Mouse (Mus musculus): Measurements from ENCODE around the gene 2410004B18Rik. TPM values are rescaled to one million over a fixed set of nuclear protein-coding genes. Genes with fewer than 3 reads are reported as not detected.

The 2410004B18Rik gene
- polyA plus RNA-seq, 1 experiment from 2014 or later, result 36.4 TPM

DNA sequence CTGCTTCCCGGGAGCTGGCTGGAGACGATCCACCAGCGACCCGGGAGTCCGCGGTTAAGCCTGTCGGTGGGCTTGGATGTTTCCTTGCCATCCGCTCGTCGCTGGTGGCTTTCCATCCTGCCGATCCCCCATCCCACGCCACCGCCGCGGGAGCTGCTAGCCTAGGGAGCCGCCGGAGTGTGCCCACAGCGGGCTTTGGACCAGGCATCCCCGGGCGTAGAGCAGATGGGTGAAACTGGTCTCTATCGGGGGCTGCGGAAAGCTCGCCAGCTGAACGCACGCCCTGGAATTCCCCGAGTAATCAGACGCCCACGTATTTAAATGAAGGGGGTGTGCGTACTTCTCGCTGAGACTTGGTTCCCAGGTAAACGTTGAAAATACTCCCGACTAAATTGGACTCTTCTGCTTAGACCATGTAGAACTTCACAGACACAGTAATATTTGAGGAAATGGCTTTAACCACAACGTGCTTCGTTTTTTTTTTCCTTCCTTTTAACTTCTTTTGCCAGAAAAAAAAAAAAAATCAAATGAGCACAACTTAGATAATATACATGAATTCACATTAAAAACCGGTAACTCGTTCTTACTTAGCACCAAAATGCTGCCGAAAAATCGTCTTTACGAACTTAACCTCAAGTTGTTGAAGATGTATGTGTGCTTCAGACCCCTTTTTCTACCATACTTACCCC is 13.0 kb upstream of the 2410004B18Rik start:
- ATAC-seq (ENCODE audit: low FRiP score, low TSS enrichment), result peak; percentile 6; the same call in 1 of the 2 replicates

DNA sequence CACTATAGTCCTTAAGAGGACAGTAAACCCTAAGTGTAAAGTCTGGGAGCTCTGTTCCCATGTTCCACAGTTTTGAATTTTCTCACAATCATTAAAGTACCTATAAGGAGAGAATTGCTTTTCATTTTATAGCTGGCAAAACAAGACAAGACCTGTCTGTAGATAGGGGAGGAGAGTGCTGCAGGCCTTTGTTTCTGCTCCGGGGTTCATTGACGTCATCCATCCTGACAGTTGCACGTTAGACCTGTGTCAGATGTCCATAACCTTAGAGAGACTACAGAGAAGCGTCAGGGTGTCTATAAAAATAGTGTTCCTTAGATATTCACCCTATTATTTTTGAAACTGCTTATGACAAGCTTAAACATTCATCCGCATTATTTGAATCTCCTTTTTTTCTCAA is 12.3 kb upstream of the 2410004B18Rik start:
- ATAC-seq (ENCODE audit: low FRiP score, low TSS enrichment) (no peak), DNase-seq (ENCODE audit: low spot score) (no peak)
- Histone ChIP-seq H3K9ac (ENCODE audit: low read length) (no peak overlapping the region), H3K27ac (replicated peaks) (no peak overlapping the region), H3K36me3 (ENCODE audit: control insufficient read depth, insufficient read depth, low read length) (no peaks in the 10 kb centered on the region), H3K4me1 (replicated peaks; ENCODE audit: control insufficient read depth, insufficient read depth) (no peaks in the 10 kb centered on the region; the same call in 1 of the 2 replicates), H3K4me2 (replicated peaks; ENCODE audit: low read depth) (peak overlapping the region; percentile 82), H3K9me3 (ENCODE audit: control insufficient read depth, low read length) (no peaks in the 10 kb centered on the region), H3K4me3 (ENCODE audit: low read depth, low read length) (peak overlapping the region; percentile 89), H3K27me3 (ENCODE audit: control insufficient read depth, insufficient read depth, low read length) (no peaks in the 10 kb centered on the region)
- no peak for TF ChIP-seq EP300 (optimal IDR thresholded peaks at IDR 0.05)
- TF ChIP-seq CTCF (IDR thresholded peaks at IDR 0.05; ENCODE audit: low read depth), result no peak
- 52% methylated on average over 5 of the region's 5 CpGs for WGBS

More for the DNA sequence above, 13.0 kb upstream of the 2410004B18Rik start:
- Histone ChIP-seq H3K4me2 (replicated peaks; ENCODE audit: low read depth) (peak overlapping the region; percentile 82), H3K4me3 (ENCODE audit: low read depth, low read length) (peak overlapping the region; percentile 89), H3K4me1 (replicated peaks; ENCODE audit: control insufficient read depth, insufficient read depth) (no peaks in the 10 kb centered on the region; the same call in 1 of the 2 replicates), H3K36me3 (ENCODE audit: control insufficient read depth, insufficient read depth, low read length) (no peaks in the 10 kb centered on the region), H3K27ac (replicated peaks) (peak overlapping the region; percentile 98), H3K9me3 (ENCODE audit: control insufficient read depth, low read length) (no peaks in the 10 kb centered on the region), H3K9ac (ENCODE audit: low read length) (peak overlapping the region; percentile 93), H3K27me3 (ENCODE audit: control insufficient read depth, insufficient read depth, low read length) (no peaks in the 10 kb centered on the region)
- TF ChIP-seq CTCF (IDR thresholded peaks at IDR 0.05; ENCODE audit: low read depth) (no peak), EP300 (optimal IDR thresholded peaks at IDR 0.05) (no peak)
- DNase-seq (ENCODE audit: low spot score), result peak; percentile 68
- WGBS, result 2% methylated on average over 39 of the region's 39 CpGs

DNA sequence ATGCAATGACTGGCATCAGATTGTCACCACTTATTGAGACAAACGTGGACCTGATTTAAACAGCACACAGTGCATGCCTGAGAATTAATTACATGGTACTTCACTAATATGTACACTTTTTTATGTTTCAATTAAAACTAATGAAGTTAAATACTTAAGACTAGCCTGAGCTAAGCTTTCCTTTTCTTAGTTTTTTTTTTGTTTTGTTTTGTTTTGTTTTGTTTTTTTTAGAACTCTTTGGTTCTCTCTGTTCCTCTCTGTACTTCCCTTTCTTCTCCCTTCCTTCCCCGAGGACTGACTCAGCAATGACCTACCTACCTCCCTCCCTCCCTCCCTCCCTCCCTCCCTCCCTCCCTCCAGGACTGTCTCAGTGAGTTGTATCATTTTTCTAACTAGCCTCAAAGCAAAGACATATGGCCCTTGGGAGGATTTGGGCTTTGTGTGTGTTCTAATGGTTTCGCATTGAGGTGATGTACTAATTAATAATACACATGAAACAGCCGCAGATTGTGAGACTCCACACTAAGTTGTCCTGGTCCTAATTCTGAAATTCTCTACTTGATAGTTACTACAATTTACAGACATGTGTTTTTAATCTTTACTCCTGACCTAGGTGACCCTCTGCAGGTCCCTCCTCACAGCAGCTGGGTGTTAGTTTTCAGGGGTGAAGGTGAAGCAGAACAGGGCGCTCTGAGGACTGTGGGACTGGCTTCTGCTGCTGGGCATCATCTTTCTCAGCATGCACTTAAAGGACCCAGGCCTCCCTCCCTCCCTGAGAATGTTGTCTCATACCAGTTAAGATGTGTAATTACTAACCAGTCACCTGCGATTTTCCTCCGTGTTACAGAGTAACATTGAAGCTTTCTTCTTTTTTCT is 8.1 kb upstream of the 2410004B18Rik start:
- peaks cover 15% of the 10 kb centered on the region for H3K36me3 ChIP-seq (ENCODE audit: control insufficient read depth, insufficient read depth, low read length)
- ATAC-seq (ENCODE audit: low FRiP score, low TSS enrichment) (no peak), DNase-seq (ENCODE audit: low spot score) (no peak)
- no peaks in the 10 kb centered on the region for H3K9me3 ChIP-seq (ENCODE audit: control insufficient read depth, low read length)
- WGBS, result 75% methylated on average over 7 of the region's 7 CpGs
- no peaks in the 10 kb centered on the region; the same call in 1 of the 2 replicates for H3K4me1 ChIP-seq (replicated peaks; ENCODE audit: control insufficient read depth, insufficient read depth)
- no peak overlapping the region for H3K9ac ChIP-seq (ENCODE audit: low read length)
- no peak for TF ChIP-seq EP300 (optimal IDR thresholded peaks at IDR 0.05)
- no peak for TF ChIP-seq CTCF (IDR thresholded peaks at IDR 0.05; ENCODE audit: low read depth)
- no peak overlapping the region for H3K27ac ChIP-seq (replicated peaks)
- H3K4me2 ChIP-seq (replicated peaks; ENCODE audit: low read depth), result no peak overlapping the region
- H3K4me3 ChIP-seq (ENCODE audit: low read depth, low read length), result no peak overlapping the region
- H3K27me3 ChIP-seq (ENCODE audit: control insufficient read depth, insufficient read depth, low read length), result no peaks in the 10 kb centered on the region

DNA sequence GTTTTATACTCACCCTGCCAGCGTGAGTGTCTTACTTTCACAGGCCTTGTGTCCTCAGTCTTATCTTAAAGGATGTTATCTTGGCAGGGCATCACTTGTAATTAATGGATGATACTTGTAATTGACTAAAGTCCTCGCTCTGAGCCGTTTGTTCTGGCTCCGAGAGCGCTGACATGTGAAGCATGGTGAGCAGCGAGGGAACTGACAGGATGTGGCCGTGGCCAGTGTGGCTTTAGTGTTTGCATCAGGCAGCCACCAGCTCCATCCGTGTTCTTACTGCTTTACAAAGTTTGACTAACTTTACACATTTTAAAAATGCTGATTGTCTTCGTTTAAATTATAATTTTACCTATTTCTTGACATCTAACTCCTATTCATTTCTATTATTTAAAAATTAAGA is 4.0 kb upstream of the 2410004B18Rik start:
- Histone ChIP-seq H3K4me1 (replicated peaks; ENCODE audit: control insufficient read depth, insufficient read depth) (0 out of 2 replicates have a peak, but pooled peaks cover under 1% of the 10 kb centered on the region), H3K9ac (ENCODE audit: low read length) (no peak overlapping the region), H3K27me3 (ENCODE audit: control insufficient read depth, insufficient read depth, low read length) (no peaks in the 10 kb centered on the region), H3K4me2 (replicated peaks; ENCODE audit: low read depth) (no peak overlapping the region), H3K36me3 (ENCODE audit: control insufficient read depth, insufficient read depth, low read length) (peaks cover 15% of the 10 kb centered on the region), H3K4me3 (ENCODE audit: low read depth, low read length) (no peak overlapping the region), H3K9me3 (ENCODE audit: control insufficient read depth, low read length) (no peaks in the 10 kb centered on the region), H3K27ac (replicated peaks) (no peak overlapping the region)
- TF ChIP-seq EP300 (optimal IDR thresholded peaks at IDR 0.05) (no peak), CTCF (IDR thresholded peaks at IDR 0.05; ENCODE audit: low read depth) (no peak)
- DNase-seq (ENCODE audit: low spot score) (no peak), ATAC-seq (ENCODE audit: low FRiP score, low TSS enrichment) (no peak)
- WGBS, result 66% methylated on average over 9 of the region's 9 CpGs

DNA sequence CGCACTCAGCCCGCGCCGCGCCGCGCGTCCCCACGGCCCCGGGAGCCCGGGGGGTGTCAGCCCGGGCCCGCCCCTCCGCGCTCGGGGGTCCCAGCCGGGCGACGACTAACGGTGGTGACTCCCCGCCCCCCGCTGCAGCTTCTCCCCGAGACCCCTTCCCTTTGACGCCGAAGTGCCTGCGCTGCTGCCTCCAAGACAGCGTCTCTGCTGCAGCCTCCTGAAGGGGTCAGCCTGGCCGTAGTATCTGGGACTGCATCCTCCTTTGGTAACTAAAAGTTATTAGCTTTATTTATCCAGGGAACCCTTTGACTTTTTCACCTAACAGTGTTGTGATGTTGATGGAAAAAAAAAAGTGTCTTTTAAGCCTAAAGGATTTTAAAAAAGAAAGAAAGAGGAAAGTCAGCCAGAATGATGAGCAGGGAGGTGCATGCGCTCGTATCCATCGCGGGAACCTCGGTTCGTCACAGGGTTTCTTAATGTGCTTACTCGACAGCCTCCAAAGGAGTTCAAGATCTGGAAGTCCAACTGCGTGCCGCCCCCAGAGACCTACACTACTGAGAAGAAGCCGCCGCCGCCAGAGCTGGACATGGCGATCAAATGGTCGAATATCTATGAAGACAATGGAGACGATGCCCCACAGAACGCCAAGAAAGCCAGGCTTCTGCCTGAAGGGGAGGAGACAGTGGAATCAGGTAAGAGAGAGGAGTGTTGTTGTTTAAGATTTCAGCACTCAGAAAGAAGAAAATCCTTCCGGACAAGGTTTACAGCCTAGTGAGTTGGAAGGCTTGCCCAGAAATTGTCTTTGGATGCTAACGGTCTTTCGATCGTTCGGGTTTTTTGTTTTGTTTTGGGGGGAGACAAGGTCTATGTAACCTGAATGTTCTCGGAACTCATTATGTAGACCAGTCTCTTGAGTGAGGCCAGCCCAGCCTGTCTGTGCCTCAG is 863 bp downstream of the 2410004B18Rik start:
- peak overlapping the region; percentile 78 for H3K4me2 ChIP-seq (replicated peaks; ENCODE audit: low read depth)
- 0 out of 2 replicates have a peak, but pooled peaks cover 5% of the 10 kb centered on the region for H3K4me1 ChIP-seq (replicated peaks; ENCODE audit: control insufficient read depth, insufficient read depth)
- TF ChIP-seq CTCF (IDR thresholded peaks at IDR 0.05; ENCODE audit: low read depth) (no peak), EP300 (optimal IDR thresholded peaks at IDR 0.05) (no peak)
- 16% methylated on average over 49 of the region's 50 CpGs for WGBS
- DNase-seq (ENCODE audit: low spot score), result no peak
- peak; percentile 4; the same call in 1 of the 2 replicates for ATAC-seq (ENCODE audit: low FRiP score, low TSS enrichment)
- H3K9ac ChIP-seq (ENCODE audit: low read length), result peak overlapping the region; percentile 85
- H3K9me3 ChIP-seq (ENCODE audit: control insufficient read depth, low read length), result no peaks in the 10 kb centered on the region
- peak overlapping the region; percentile 71 for H3K27ac ChIP-seq (replicated peaks)
- H3K27me3 ChIP-seq (ENCODE audit: control insufficient read depth, insufficient read depth, low read length), result no peaks in the 10 kb centered on the region
- peak overlapping the region; percentile 88 for H3K4me3 ChIP-seq (ENCODE audit: low read depth, low read length)
- H3K36me3 ChIP-seq (ENCODE audit: control insufficient read depth, insufficient read depth, low read length), result peaks cover 8% of the 10 kb centered on the region; the same call in 1 of the 2 replicates
